Mouse (Mus musculus) neural tube, embryonic 14.5 days (tissue): ENCODE data around the gene Mst1. TPM values are rescaled to one million over a fixed set of nuclear protein-coding genes. Genes with fewer than 3 reads are reported as not detected.

ENCODE experiments used
- ATAC-seq: fragments of 200-750 bp; cut with Nextera tagmentation; 2 replicates; pipeline ENCODE4 v1.8.0; 2017; ENCODE audit warnings: low read depth, mild to moderate bottlenecking, moderate TSS enrichment, moderate library complexity
- H3K27ac ChIP-seq: fragments of 300-500 bp; sonication (generic); 2 replicates; pipeline ENCODE4 v1.5.1; 2014; ENCODE audit warnings: low read depth, mild to moderate bottlenecking, control low read depth, low read length, moderate library complexity, mixed read lengths
- H3K27me3 ChIP-seq: fragments of 300-500 bp; sonication (generic); 2 replicates; pipeline ENCODE4 v1.6.1; 2014; ENCODE audit warnings: low read length; ENCODE audit not compliant: control insufficient read depth, insufficient read depth
- H3K36me3 ChIP-seq: fragments of 300-500 bp; sonication (generic); 2 replicates; pipeline ENCODE4 v1.6.1; 2014; ENCODE audit warnings: low read length, mixed read lengths; ENCODE audit not compliant: control insufficient read depth, insufficient read depth
- H3K4me1 ChIP-seq: fragments of 300-500 bp; sonication (generic); 2 replicates; pipeline ENCODE4 v1.6.1; 2014; ENCODE audit warnings: low read length; ENCODE audit not compliant: control insufficient read depth, insufficient read depth
- H3K4me2 ChIP-seq: fragments of 300-500 bp; sonication (generic); 2 replicates; pipeline ENCODE4 v1.6.1; 2014; ENCODE audit warnings: mild to moderate bottlenecking, low read depth, low read length, control low read depth
- H3K4me3 ChIP-seq: fragments of 300-500 bp; sonication (generic); 2 replicates; pipeline ENCODE4 v1.5.1; 2014; ENCODE audit warnings: low read depth, low read length, control low read depth, mixed read lengths
- H3K9ac ChIP-seq: fragments of 300-500 bp; sonication (generic); replicated peaks from 2 replicates; pipeline ENCODE4 v1.6.1; 2014; ENCODE audit warnings: low read depth, mild to moderate bottlenecking, control low read depth, low read length, mixed read lengths
- H3K9me3 ChIP-seq: fragments of 300-500 bp; sonication (generic); 2 replicates; pipeline ENCODE4 v1.6.1; 2016; ENCODE audit warnings: low read length; ENCODE audit not compliant: control insufficient read depth
- WGBS: fragments of 180-500 bp; shearing (Covaris S2); extraction: QIAGEN DNeasy Blood & Tissue Kit; methylation state at CpG from one replicate; pipeline ENCODE4 v1.1.7; 2014; 5-methylcytosine and 5-hydroxymethylcytosine counted together
- polyA plus RNA-seq: library from polyadenylated mRNA; unstranded; fragments of >200 nt; fragmentation: Nextera tagmentation; extraction: Ambion mirVana; gene quantifications from 2 replicates; pipeline ENCODE4 v1.2.1, GENCODE M21; 2014

The Mst1 gene
- polyA plus RNA-seq, 1 experiment from 2014 or later = 0.08 TPM

- Histone ChIP-seq H3K9me3 (no peaks in the 10 kb centered on the region), H3K4me1 (peaks cover 9% of the 10 kb centered on the region), H3K27me3 (no peaks in the 10 kb centered on the region), H3K27ac (no peak overlapping the region), H3K36me3 (peaks cover 59% of the 10 kb centered on the region), H3K4me2 (no peak overlapping the region), H3K9ac (no peak overlapping the region), H3K4me3 (no peak overlapping the region)
- WGBS = 94% methylated on average over 7 of the region's 7 CpGs
- ATAC-seq = no peak
Measured at GRCm38 (mm10) chr9:108090611-108091120, 10.4 kb downstream of the Mst1 start.

GRCm38 (mm10) chr9:108093586-108093985, 13.3 kb downstream of the Mst1 start:
- H3K27ac ChIP-seq = no peak overlapping the region
- peaks cover 13% of the 10 kb centered on the region for H3K4me1 ChIP-seq
- peak overlapping the region; percentile 67 for H3K4me3 ChIP-seq
- 69% methylated on average over 10 of the region's 10 CpGs for WGBS
- H3K9ac ChIP-seq = peak overlapping the region; percentile 72
- peak overlapping the region; percentile 62 for H3K4me2 ChIP-seq
- peaks cover 46% of the 10 kb centered on the region for H3K36me3 ChIP-seq
- ATAC-seq = no peak
- H3K9me3 ChIP-seq = no peaks in the 10 kb centered on the region
- no peaks in the 10 kb centered on the region for H3K27me3 ChIP-seq

DNA sequence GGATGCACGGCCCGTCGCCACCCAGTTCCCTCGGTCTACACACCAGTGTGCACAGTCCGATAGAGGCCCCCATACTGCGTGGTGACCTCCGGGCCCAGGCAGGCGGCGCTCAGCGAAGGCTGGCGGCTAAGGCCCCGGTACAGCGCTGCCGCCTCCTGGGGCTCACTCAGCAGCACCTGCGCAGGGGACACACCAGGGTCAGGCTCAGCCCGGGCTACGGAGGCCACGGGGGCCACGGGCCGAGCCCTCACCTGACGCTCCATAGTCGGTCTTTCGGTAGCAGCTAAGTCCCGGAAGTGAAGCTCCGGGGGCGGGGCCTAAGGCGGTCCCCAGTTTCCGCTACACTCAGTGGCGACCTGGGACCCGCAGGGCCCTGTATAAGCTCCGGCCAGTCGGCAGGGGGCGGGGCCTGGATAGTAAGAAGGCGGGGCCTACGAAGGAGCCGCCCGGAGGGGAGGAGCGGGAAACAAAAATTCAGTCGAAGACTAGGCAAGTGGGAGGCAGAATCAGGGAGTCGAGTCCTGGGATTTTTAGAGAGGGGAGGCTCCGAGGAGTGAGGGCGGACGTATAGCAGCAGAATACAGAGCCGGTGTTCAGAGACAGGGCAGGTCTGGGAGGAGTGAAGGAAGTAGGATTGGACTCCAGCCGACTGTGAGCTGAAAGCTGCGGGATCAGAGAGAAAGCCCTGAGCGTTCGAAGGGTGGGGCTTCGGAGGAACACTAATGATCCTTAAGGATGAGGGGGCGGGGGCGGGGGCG, 14.1 kb downstream of the Mst1 start, which contains the start of gene Apeh:
Gene Apeh, minus strand, starts transcription at position 423 of the 758 bp plus-strand sequence.
- Histone ChIP-seq H3K9me3 (no peaks in the 10 kb centered on the region), H3K27ac (peak within 1 kb of the TSS; percentile 69), H3K27me3 (no peaks in the 10 kb centered on the region), H3K4me1 (peaks cover 13% of the 10 kb centered on the region), H3K4me2 (peak within 1 kb of the TSS; percentile 62), H3K36me3 (peaks cover 44% of the 10 kb centered on the region), H3K4me3 (peak within 1 kb of the TSS; percentile 67), H3K9ac (peak within 1 kb of the TSS; percentile 72)
- under 1% methylated on average over 52 of the region's 52 CpGs for WGBS
- peak; percentile 93 for ATAC-seq

DNA sequence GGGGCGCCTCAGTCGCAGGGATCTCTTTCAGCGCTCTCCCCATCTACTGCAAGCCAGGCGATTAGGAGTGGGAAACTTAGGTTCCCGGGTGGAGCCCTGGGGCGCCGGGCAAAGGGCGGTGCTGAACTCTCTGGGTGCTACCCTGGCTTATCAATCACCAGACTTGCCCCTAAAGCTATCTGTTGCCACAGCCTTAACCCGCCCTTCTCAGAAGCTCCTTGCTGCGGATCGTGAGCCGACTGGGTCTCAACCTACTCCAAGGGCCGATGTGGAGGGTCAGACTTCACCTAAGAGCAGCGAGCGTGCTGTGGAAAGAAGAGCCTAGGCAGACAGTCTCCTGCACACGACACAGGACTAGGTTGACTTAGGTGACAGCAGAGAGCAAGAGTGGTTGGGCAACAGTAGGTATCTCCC, 14.8 kb downstream of the Mst1 start:
- H3K9ac ChIP-seq = peak overlapping the region; percentile 72; the same call in 1 of the 2 replicates
- H3K27me3 ChIP-seq = no peaks in the 10 kb centered on the region
- peak overlapping the region; percentile 67 for H3K4me3 ChIP-seq
- under 1% methylated on average over 16 of the region's 16 CpGs for WGBS
- H3K9me3 ChIP-seq = no peaks in the 10 kb centered on the region
- peak overlapping the region; percentile 62 for H3K4me2 ChIP-seq
- ATAC-seq = peak; percentile 42
- H3K4me1 ChIP-seq = peaks cover 13% of the 10 kb centered on the region
- H3K36me3 ChIP-seq = peaks cover 38% of the 10 kb centered on the region
- peak overlapping the region; percentile 69 for H3K27ac ChIP-seq

DNA sequence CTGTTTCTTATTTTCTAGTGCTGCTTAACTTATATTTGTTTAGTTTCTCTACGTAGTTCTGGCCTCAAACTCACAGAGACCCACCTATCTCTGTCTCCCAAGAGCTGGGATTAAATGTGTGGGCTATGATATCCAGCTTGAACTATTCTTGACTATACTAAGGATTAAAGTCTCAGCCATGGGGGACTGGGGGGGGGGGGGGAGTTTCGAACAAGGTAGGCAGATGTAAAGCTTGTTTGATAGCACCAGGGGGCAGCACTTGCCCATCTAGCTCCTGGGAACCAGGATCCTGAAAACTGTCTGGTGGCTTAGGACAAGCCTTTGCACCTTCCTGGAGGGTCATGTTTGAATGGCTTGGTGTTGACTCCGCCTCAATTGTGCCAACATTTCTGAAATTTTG, 15.3 kb downstream of the Mst1 start:
- Histone ChIP-seq H3K36me3 (peaks cover 34% of the 10 kb centered on the region), H3K27me3 (no peaks in the 10 kb centered on the region), H3K4me1 (peaks cover 13% of the 10 kb centered on the region), H3K4me3 (peak overlapping the region; percentile 67; the same call in 1 of the 2 replicates), H3K9ac (no peak overlapping the region), H3K27ac (no peak overlapping the region), H3K9me3 (no peaks in the 10 kb centered on the region), H3K4me2 (peak overlapping the region; percentile 62)
- no peak for ATAC-seq
- WGBS = 19% methylated on average over 3 of the region's 3 CpGs

DNA sequence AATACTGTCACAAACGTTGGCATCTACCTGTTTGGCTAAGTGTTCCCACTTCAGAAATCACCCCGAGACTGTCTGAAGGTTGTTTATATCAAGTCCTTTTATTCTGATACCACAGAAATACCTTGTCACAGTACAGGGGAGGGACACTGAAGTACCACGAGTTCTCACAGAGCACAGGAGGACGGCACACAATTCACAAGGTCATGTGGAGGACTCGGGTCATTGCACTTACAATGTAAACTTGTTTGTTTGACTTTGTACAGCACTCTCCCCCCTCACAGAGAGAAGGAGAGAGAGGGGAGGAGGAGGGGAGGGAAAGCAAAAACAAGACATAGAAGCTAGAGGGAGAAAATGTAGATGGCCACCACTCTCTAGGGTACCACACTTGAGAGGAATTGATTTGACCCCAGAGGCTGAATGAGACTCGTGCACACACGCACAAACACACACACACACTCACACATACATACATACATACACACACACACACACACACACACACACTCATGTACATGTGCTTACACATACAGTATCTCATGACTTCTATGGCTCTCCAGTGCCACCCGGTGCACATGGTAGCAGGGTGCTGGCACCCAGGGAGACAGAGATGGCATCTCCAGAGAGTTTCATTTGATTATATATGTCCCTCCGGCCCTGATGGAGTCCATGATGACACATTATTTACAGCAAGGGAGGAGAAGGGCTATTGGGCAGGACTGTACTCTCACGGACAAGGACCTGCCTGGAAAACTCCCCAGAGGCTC, 15.9 kb downstream of the Mst1 start:
- 58% methylated on average over 10 of the region's 10 CpGs for WGBS
- H3K9ac ChIP-seq = no peak overlapping the region
- H3K27me3 ChIP-seq = no peaks in the 10 kb centered on the region
- peaks cover 28% of the 10 kb centered on the region for H3K36me3 ChIP-seq
- H3K4me2 ChIP-seq = no peak overlapping the region
- no peak overlapping the region for H3K4me3 ChIP-seq
- no peak overlapping the region for H3K27ac ChIP-seq
- H3K9me3 ChIP-seq = no peaks in the 10 kb centered on the region
- H3K4me1 ChIP-seq = peaks cover 13% of the 10 kb centered on the region
- no peak for ATAC-seq

DNA sequence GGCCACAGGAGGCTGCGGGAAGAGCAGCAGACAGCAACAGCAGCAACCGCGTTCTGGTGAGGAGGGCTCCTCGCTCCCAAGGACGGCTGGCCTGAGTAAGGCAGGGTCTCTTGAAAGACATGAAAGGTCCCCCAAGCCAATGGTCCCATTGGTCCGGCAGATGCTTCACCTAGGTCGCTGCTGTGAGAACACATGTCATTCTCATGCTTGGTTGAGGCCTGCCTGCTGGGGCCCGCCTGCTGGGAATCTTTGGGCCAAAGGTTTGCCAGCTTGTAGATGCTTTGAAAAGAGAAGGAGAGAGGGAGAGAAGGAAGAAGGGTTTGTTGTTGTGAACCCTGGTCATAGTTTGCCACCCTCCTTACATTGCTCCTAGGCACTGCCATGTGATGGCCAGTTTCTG, 19.4 kb downstream of the Mst1 start:
- peaks cover 21% of the 10 kb centered on the region for H3K36me3 ChIP-seq
- no peaks in the 10 kb centered on the region for H3K27me3 ChIP-seq
- H3K4me3 ChIP-seq = no peak overlapping the region
- H3K27ac ChIP-seq = no peak overlapping the region
- 88% methylated on average over 8 of the region's 8 CpGs for WGBS
- no peaks in the 10 kb centered on the region for H3K9me3 ChIP-seq
- no peak overlapping the region for H3K9ac ChIP-seq
- H3K4me2 ChIP-seq = no peak overlapping the region
- peaks cover 10% of the 10 kb centered on the region for H3K4me1 ChIP-seq
- no peak for ATAC-seq

GRCm38 (mm10) chr9:108104766-108105548, 24.7 kb downstream of the Mst1 start:
- Histone ChIP-seq H3K9ac (no peak overlapping the region), H3K36me3 (peaks cover 8% of the 10 kb centered on the region; the same call in 1 of the 2 replicates), H3K9me3 (no peaks in the 10 kb centered on the region), H3K4me3 (no peak overlapping the region), H3K27me3 (no peaks in the 10 kb centered on the region), H3K4me1 (no peaks in the 10 kb centered on the region), H3K4me2 (no peak overlapping the region), H3K27ac (no peak overlapping the region)
- ATAC-seq = no peak
- WGBS = 40% methylated on average over 31 of the region's 31 CpGs
